Mouse (Mus musculus): Measurements from ENCODE around the gene Wdr3.
A peak's percentile ranks its signal among the peaks of the same experiment; 100 is the strongest.

Gene Wdr3

GRCm38 (mm10) chr3:100162315-100163105 lies at the start of gene Wdr3, which contains the start of gene Gdap2:
Wdr3 (minus strand) TSS chr3:100162407.
Gdap2 (plus strand) TSS chr3:100162381.
- peak; percentile 96 for DNase-seq (ENCODE audit: low spot score in 2 of 2)

- no peak for DNase-seq (ENCODE audit: low spot score in 2 of 2)
These were observed 44.8 kb upstream of the Wdr3 start for GRCm38 (mm10) chr3:100206973-100207372.

GRCm38 (mm10) chr3:100201554-100201953 lies 39.3 kb upstream of the Wdr3 start:
- DNase-seq (ENCODE audit: low spot score in 2 of 2), result no peak

- no peak for DNase-seq (ENCODE audit: low spot score in 2 of 2)
These were observed 32.0 kb upstream of the Wdr3 start for GRCm38 (mm10) chr3:100194210-100194609.

- DNase-seq (ENCODE audit: low spot score in 2 of 2), result no peak
These were observed 27.7 kb upstream of the Wdr3 start for GRCm38 (mm10) chr3:100189861-100190260.

- peak; percentile 82 to 84 for DNase-seq (ENCODE audit: low spot score in 2 of 2)
These were observed 27.2 kb upstream of the Wdr3 start for GRCm38 (mm10) chr3:100189444-100189843.

- DNase-seq (ENCODE audit: low spot score in 2 of 2), result no peak
These were observed 18.3 kb upstream of the Wdr3 start for GRCm38 (mm10) chr3:100180471-100180870.

- no peak for DNase-seq (ENCODE audit: low spot score in 2 of 2)
These were observed 13.8 kb upstream of the Wdr3 start for GRCm38 (mm10) chr3:100176031-100176430.

- DNase-seq (ENCODE audit: low spot score in 2 of 2), result no peak
These were observed 2.8 kb upstream of the Wdr3 start for GRCm38 (mm10) chr3:100164991-100165390.

- no peak for DNase-seq (ENCODE audit: low spot score in 2 of 2)
These were observed 1.3 kb upstream of the Wdr3 start for GRCm38 (mm10) chr3:100163556-100163955.

GRCm38 (mm10) chr3:100161665-100162314 lies 417 bp downstream of the Wdr3 start:
- DNase-seq (ENCODE audit: low spot score in 2 of 2), result no peak

- no peak for DNase-seq (ENCODE audit: low spot score in 2 of 2)
These were observed 1.3 kb downstream of the Wdr3 start for GRCm38 (mm10) chr3:100160682-100161445.

GRCm38 (mm10) chr3:100122445-100122844 lies 39.8 kb downstream of the Wdr3 start:
- DNase-seq (ENCODE audit: low spot score in 2 of 2), result no peak

GRCm38 (mm10) chr3:100121961-100122360 lies 40.2 kb downstream of the Wdr3 start:
- DNase-seq (ENCODE audit: low spot score in 2 of 2), result no peak

- DNase-seq (ENCODE audit: low spot score in 2 of 2), result no peak
These were observed 43.5 kb downstream of the Wdr3 start for GRCm38 (mm10) chr3:100118681-100119080.

GRCm38 (mm10) chr3:100106736-100107135 lies 55.5 kb downstream of the Wdr3 start:
- no peak for DNase-seq (ENCODE audit: low spot score in 2 of 2)

GRCm38 (mm10) chr3:100102386-100103092 lies 59.7 kb downstream of the Wdr3 start:
- no peak for DNase-seq (ENCODE audit: low spot score in 2 of 2)
